Mouse (Mus musculus): Measurements from ENCODE around the gene Acat2. TPM values are rescaled to one million over a fixed set of nuclear protein-coding genes. Genes with fewer than 3 reads are reported as not detected.
"Not testable (repeated sequence)": the region's sequence is repeated elsewhere in the genome, so short reads cannot be mapped to it uniquely, and the experiment has no call there.

The Acat2 gene
- polyA plus RNA-seq, 1 experiment: 81.9 TPM

DNA sequence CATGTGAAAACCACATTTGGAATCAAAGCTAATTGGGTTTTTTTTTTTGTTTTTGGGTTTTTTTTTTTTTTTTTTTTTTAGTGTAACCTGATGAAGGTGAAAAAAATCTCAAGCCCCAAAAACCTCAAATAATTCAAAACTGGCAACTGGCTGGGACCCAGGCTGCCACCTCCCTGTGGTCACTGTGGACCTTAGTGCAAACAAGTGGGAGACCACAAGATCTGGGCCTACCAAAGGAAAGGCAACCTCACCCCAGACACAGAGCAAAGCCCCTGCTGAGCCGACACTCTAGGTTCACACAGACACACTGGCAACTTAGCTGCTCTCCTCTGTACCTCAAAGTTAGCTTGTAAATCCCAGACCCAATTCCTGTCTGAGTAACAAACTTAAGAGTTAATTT is 56.2 kb downstream of the Acat2 start:
- Histone ChIP-seq H3K4me3 (no peak overlapping the region), H3K36me3 (ENCODE audit: control insufficient read depth, insufficient read depth) (peaks cover 11% of the 10 kb centered on the region), H3K27me3 (ENCODE audit: control insufficient read depth, insufficient read depth, insufficient read length) (no peaks in the 10 kb centered on the region), H3K79me2 (ENCODE audit: control insufficient read depth, insufficient read depth) (no peaks in the 10 kb centered on the region), H3K4me2 (ENCODE audit: low read depth) (no peak overlapping the region), H3ac (ENCODE audit: control insufficient read depth, insufficient read length) (no peak overlapping the region)
- TF ChIP-seq MYOD1 (IDR thresholded peaks at IDR 0.05; ENCODE audit: control insufficient read depth in 1 of 3, insufficient read length in 2 of 3, low read depth in 2 of 3): no peak
- TF ChIP-seq MAX (IDR thresholded peaks at IDR 0.05; ENCODE audit: low read depth): no peak
- TF ChIP-seq E2F4 (IDR thresholded peaks at IDR 0.05; ENCODE audit: insufficient read depth): no peak
- TF ChIP-seq REST (IDR thresholded peaks at IDR 0.05; ENCODE audit: insufficient read depth, insufficient read length): no peak
- TF ChIP-seq POLR2A (IDR thresholded peaks at IDR 0.05; ENCODE audit: insufficient read length, low read depth): no peak
- no peak for TF ChIP-seq TCF12 (IDR thresholded peaks at IDR 0.05; ENCODE audit: insufficient read depth, poor library complexity, severe bottlenecking)
- no peak for TF ChIP-seq MYOG (IDR thresholded peaks at IDR 0.05; ENCODE audit: control insufficient read depth in 1 of 3, insufficient read depth in 1 of 3, insufficient read length in 2 of 3, low read depth in 2 of 3)
- TF ChIP-seq POLR2AphosphoS2 (IDR thresholded peaks at IDR 0.05; ENCODE audit: insufficient read length, low read depth): no peak
- no peak for TF ChIP-seq TCF3 (IDR thresholded peaks at IDR 0.05; ENCODE audit: insufficient read length, low read depth)
- TF ChIP-seq CEBPB (IDR thresholded peaks at IDR 0.05; ENCODE audit: insufficient read depth, poor library complexity, severe bottlenecking): no peak
- TF ChIP-seq USF1 (IDR thresholded peaks at IDR 0.05; ENCODE audit: low read depth): no peak

DNA sequence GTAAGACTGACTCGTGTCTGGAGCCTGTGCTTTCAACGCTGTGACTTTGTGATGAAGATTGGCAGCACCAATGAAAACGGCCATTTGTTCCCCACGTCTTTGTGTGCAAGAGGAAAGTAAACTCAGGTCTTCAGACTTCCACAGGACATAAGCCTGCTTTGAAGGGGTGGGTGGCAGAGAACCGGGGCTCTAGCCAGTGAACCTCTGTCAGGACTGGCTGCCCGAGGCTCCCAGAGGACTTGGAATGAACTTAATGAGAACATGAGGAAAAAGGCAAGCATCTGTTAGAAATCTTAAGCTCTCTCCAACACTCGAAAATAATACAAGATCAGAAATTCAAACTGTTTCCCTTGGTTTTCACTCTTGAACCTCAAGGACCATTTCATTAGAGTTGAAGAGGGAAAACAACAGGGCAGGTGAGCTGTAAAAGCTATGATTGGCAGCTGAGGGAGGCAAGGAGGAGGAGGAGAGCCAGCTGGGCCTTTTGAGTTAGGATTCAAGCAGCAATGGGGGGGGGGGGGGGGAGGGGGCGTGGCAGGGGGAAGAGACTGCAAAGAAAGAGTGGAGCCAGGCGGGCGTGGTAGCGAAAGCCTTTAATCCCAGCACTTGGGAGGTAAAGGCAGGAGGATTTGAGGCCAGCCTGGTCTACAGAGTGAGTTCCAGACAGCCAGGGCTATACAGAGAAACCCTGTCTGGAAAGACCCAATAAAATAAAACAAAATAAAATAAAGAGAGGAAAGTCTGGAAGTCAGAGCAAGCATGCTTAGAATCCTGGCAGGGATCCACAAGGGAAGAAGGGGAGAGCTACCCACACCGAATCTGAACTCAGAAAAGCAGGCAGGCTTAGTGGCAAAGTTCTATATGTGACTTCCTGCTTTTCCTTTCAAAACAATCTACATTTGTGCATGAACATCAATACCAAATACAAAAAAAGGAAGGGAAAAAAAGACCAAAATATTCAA is 56.9 kb downstream of the Acat2 start:
- H3K79me2 ChIP-seq (ENCODE audit: control insufficient read depth, insufficient read depth): no peaks in the 10 kb centered on the region
- no peak overlapping the region for H3ac ChIP-seq (ENCODE audit: control insufficient read depth, insufficient read length)
- H3K36me3 ChIP-seq (ENCODE audit: control insufficient read depth, insufficient read depth): peaks cover 11% of the 10 kb centered on the region
- H3K4me2 ChIP-seq (ENCODE audit: low read depth): no peak overlapping the region
- no peaks in the 10 kb centered on the region for H3K27me3 ChIP-seq (ENCODE audit: control insufficient read depth, insufficient read depth, insufficient read length)
- H3K4me3 ChIP-seq: no peak overlapping the region
- TF ChIP-seq TCF3 (IDR thresholded peaks at IDR 0.05; ENCODE audit: insufficient read length, low read depth): no peak
- no peak for TF ChIP-seq USF1 (IDR thresholded peaks at IDR 0.05; ENCODE audit: low read depth)
- TF ChIP-seq MAX (IDR thresholded peaks at IDR 0.05; ENCODE audit: low read depth): no peak
- no peak for TF ChIP-seq E2F4 (IDR thresholded peaks at IDR 0.05; ENCODE audit: insufficient read depth)
- no peak for TF ChIP-seq POLR2AphosphoS2 (IDR thresholded peaks at IDR 0.05; ENCODE audit: insufficient read length, low read depth)
- TF ChIP-seq REST (IDR thresholded peaks at IDR 0.05; ENCODE audit: insufficient read depth, insufficient read length): no peak
- no peak for TF ChIP-seq TCF12 (IDR thresholded peaks at IDR 0.05; ENCODE audit: insufficient read depth, poor library complexity, severe bottlenecking)
- TF ChIP-seq MYOG (IDR thresholded peaks at IDR 0.05; ENCODE audit: control insufficient read depth in 1 of 3, insufficient read depth in 1 of 3, insufficient read length in 2 of 3, low read depth in 2 of 3): no peak
- TF ChIP-seq CEBPB (IDR thresholded peaks at IDR 0.05; ENCODE audit: insufficient read depth, poor library complexity, severe bottlenecking): no peak
- no peak for TF ChIP-seq POLR2A (IDR thresholded peaks at IDR 0.05; ENCODE audit: insufficient read length, low read depth)
- no peak for TF ChIP-seq MYOD1 (IDR thresholded peaks at IDR 0.05; ENCODE audit: control insufficient read depth in 1 of 3, insufficient read length in 2 of 3, low read depth in 2 of 3)
- no peak for TF ChIP-seq SRF (IDR thresholded peaks at IDR 0.05; ENCODE audit: control insufficient read depth, insufficient read length, low read depth)

DNA sequence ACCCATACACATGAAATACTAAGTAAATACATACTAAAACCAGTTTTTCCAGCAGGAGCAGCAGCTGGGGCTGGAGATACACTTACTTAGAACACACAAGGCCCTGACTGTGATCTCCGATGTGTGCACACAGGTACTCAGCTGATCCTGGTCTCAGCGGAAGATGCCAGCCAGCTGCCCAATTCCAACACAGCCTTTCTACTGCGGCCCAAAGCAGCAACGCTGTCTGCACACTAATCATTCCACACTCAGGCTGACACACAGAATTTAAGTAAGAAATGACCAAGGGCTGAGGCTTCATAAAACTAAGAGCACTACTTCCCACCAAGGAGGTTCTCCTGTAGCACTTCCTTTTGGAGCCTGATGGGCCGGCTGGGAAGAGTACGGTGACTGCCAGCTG is 58.3 kb downstream of the Acat2 start:
- H3ac ChIP-seq (ENCODE audit: control insufficient read depth, insufficient read length): no peak overlapping the region
- no peak overlapping the region for H3K4me2 ChIP-seq (ENCODE audit: low read depth)
- peaks cover 7% of the 10 kb centered on the region for H3K36me3 ChIP-seq (ENCODE audit: control insufficient read depth, insufficient read depth)
- no peak overlapping the region for H3K4me3 ChIP-seq
- TF ChIP-seq POLR2A (IDR thresholded peaks at IDR 0.05; ENCODE audit: insufficient read length, low read depth) (no peak), POLR2AphosphoS2 (IDR thresholded peaks at IDR 0.05; ENCODE audit: insufficient read length, low read depth) (no peak)
- no peaks in the 10 kb centered on the region for H3K27me3 ChIP-seq (ENCODE audit: control insufficient read depth, insufficient read depth, insufficient read length)
- no peaks in the 10 kb centered on the region for H3K79me2 ChIP-seq (ENCODE audit: control insufficient read depth, insufficient read depth)

DNA sequence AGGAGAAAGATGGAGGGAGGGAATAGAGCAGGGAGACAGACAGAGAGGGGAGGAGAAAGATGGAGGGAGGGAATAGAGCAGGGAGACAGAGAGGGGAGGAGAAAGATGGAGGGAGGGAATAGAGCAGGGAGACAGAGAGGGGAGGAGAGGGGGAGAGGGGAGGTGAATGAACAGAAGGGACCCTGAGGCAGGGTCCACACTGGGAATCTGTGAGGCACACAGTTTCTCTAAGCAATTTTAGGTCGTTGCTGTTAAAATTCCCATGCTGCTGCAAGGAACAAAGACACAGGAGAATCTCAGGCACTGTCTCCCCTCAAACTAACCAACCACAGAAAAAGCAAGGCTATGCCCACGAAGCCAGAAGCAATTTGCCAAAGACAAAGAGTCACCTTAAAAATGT is 61.9 kb downstream of the Acat2 start:
- H3ac ChIP-seq (ENCODE audit: control insufficient read depth, insufficient read length); H3K4me3 ChIP-seq; H3K4me2 ChIP-seq (ENCODE audit: low read depth); H3K36me3 ChIP-seq (ENCODE audit: control insufficient read depth, insufficient read depth); H3K27me3 ChIP-seq (ENCODE audit: control insufficient read depth, insufficient read depth, insufficient read length); H3K79me2 ChIP-seq (ENCODE audit: control insufficient read depth, insufficient read depth): not testable (repeated sequence)

DNA sequence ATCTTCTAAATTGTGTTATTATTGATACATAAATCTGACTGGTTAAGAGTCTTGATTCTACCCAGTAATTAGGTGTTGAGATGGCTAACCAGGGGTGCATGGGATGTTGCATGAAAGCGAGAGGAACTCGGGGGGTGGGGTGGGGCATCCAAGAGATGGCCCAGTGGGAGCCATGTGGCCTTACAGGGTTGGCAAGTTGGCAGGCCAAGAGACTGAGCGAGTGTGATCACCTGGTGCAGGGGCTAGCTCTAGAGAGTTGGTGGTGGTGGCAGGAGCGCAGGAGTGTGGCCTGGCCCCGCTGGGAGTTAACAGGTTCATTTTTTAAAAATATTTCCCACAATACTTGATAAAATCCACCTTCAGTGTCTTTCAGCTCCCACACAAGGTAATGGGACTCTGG is 62.9 kb downstream of the Acat2 start:
- Histone ChIP-seq H3ac (ENCODE audit: control insufficient read depth, insufficient read length) (no peak overlapping the region), H3K4me3 (no peak overlapping the region), H3K36me3 (ENCODE audit: control insufficient read depth, insufficient read depth) (no peaks in the 10 kb centered on the region), H3K79me2 (ENCODE audit: control insufficient read depth, insufficient read depth) (no peaks in the 10 kb centered on the region), H3K27me3 (ENCODE audit: control insufficient read depth, insufficient read depth, insufficient read length) (no peaks in the 10 kb centered on the region), H3K4me2 (ENCODE audit: low read depth) (no peak overlapping the region)
- TF ChIP-seq POLR2AphosphoS2 (IDR thresholded peaks at IDR 0.05; ENCODE audit: insufficient read length, low read depth) (no peak), TCF3 (IDR thresholded peaks at IDR 0.05; ENCODE audit: insufficient read length, low read depth) (no peak), USF1 (IDR thresholded peaks at IDR 0.05; ENCODE audit: low read depth) (no peak), TCF12 (IDR thresholded peaks at IDR 0.05; ENCODE audit: insufficient read depth, poor library complexity, severe bottlenecking) (no peak), MYOG (IDR thresholded peaks at IDR 0.05; ENCODE audit: control insufficient read depth in 1 of 3, insufficient read depth in 1 of 3, insufficient read length in 2 of 3, low read depth in 2 of 3) (no peak), REST (IDR thresholded peaks at IDR 0.05; ENCODE audit: insufficient read depth, insufficient read length) (no peak), SRF (IDR thresholded peaks at IDR 0.05; ENCODE audit: control insufficient read depth, insufficient read length, low read depth) (no peak), MAX (IDR thresholded peaks at IDR 0.05; ENCODE audit: low read depth) (no peak), E2F4 (IDR thresholded peaks at IDR 0.05; ENCODE audit: insufficient read depth) (no peak), POLR2A (IDR thresholded peaks at IDR 0.05; ENCODE audit: insufficient read length, low read depth) (no peak), MYOD1 (IDR thresholded peaks at IDR 0.05; ENCODE audit: control insufficient read depth in 1 of 3, insufficient read length in 2 of 3, low read depth in 2 of 3) (no peak), CEBPB (IDR thresholded peaks at IDR 0.05; ENCODE audit: insufficient read depth, poor library complexity, severe bottlenecking) (no peak)

Other genes starting within 250 kb of the Acat2 start
- 21.6 TPM for gene Igf2r, start 191.1 kb downstream of the Acat2 start, polyA plus RNA-seq (2012; fragmentation: generic; extraction: Trizol)
- 0.10 TPM for gene Mas1, start 92.6 kb downstream of the Acat2 start, polyA plus RNA-seq (2012; fragmentation: generic; extraction: Trizol)
- gene Mrgprh, start 84.7 kb downstream of the Acat2 start, polyA plus RNA-seq (2012; fragmentation: generic; extraction: Trizol): not detected
- 0.05 TPM for gene Pnldc1, start 50.5 kb downstream of the Acat2 start, polyA plus RNA-seq (2012; fragmentation: generic; extraction: Trizol)
- 237 TPM for gene Tcp1, start 45.0 kb downstream of the Acat2 start, polyA plus RNA-seq (2012; fragmentation: generic; extraction: Trizol)
- gene Mrpl18, start 44.4 kb downstream of the Acat2 start, polyA plus RNA-seq (2012; fragmentation: generic; extraction: Trizol): 64.1 TPM
- gene Acat3, start 20.1 kb downstream of the Acat2 start, polyA plus RNA-seq (2012; fragmentation: generic; extraction: Trizol): 0.76 TPM
- gene Wtap, start 33.4 kb upstream of the Acat2 start, polyA plus RNA-seq (2012; fragmentation: generic; extraction: Trizol): 21.3 TPM
- 172 TPM for gene Sod2, start 46.1 kb upstream of the Acat2 start, polyA plus RNA-seq (2012; fragmentation: generic; extraction: Trizol)
- not detected for gene Gpr31b, start 91.5 kb upstream of the Acat2 start, polyA plus RNA-seq (2012; fragmentation: generic; extraction: Trizol)
- not detected for gene Tcp10b, start 100.4 kb upstream of the Acat2 start, polyA plus RNA-seq (2012; fragmentation: generic; extraction: Trizol)
- not detected for gene Unc93a, start 171.1 kb upstream of the Acat2 start, polyA plus RNA-seq (2012; fragmentation: generic; extraction: Trizol)

Data from myocyte (in vitro differentiated cells).